Comparison of ENCODE assay signal across 8 mouse cellular contexts in genomic region chr4:43579731-43580130, GRCm38 (mm10). TPM values are rescaled to one million over a fixed set of nuclear protein-coding genes. Genes with fewer than 3 reads are reported as not detected.
DNase-seq lines count a peak whose midpoint lies in the region; ATAC-seq and TF ChIP-seq lines count a peak whose summit lies in the region.

No protein-coding gene starts in this region.

- DNase-seq in heart, adult 11 months: peak; percentile 84
- DNase-seq in heart, postnatal 14 days: no peak
- DNase-seq in thymus, postnatal 0 days (ENCODE audit: low spot score): no peak
- no peak for DNase-seq in adrenal gland, postnatal 4 days (ENCODE audit: low spot score in 2 of 2)
- DNase-seq in left cerebral cortex, postnatal 14 days (ENCODE audit: low spot score in 2 of 2): no peak

- WGBS in forebrain, embryonic 16.5 days: 71% methylated on average over 6 of the region's 6 CpGs
- WGBS in liver, embryonic 15.5 days (ENCODE audit: insufficient replicate concordance): 62% methylated on average over 6 of the region's 6 CpGs

- H3K27ac ChIP-seq in forebrain, embryonic 16.5 days (ENCODE audit: low read length): no peak overlapping the region
- peak overlapping the region; percentile 92 for H3K27ac ChIP-seq in liver, embryonic 15.5 days (replicated peaks)

- peaks cover 57% of the 10 kb centered on the region for H3K36me3 ChIP-seq in E14TG2a.4 (ENCODE audit: insufficient read depth, low read length)
- peaks cover 13% of the 10 kb centered on the region for H3K36me3 ChIP-seq in forebrain, embryonic 16.5 days (ENCODE audit: control insufficient read depth, insufficient read depth)
- H3K36me3 ChIP-seq in liver, embryonic 15.5 days (replicated peaks): peaks cover 47% of the 10 kb centered on the region

- intact Hi-C loops in heart, postnatal 14 days (cut with DNase I): loop anchor here (5.0 to 10.0 kb wide), 3 partner anchors 53 to 525 kb away; partner anchors contain the start of genes Fam221b, Npr2, Tmem8b and Unc13b
- intact Hi-C loops in left cerebral cortex, postnatal 14 days (cut with DNase I): no loop called here

- H3K4me3 ChIP-seq in E14TG2a.4 (replicated peaks; ENCODE audit: low read length): peak overlapping the region; percentile 93
- peak overlapping the region; percentile 95 for H3K4me3 ChIP-seq in forebrain, embryonic 16.5 days (replicated peaks; ENCODE audit: low read length)
- peak overlapping the region; percentile 95 for H3K4me3 ChIP-seq in liver, embryonic 15.5 days (replicated peaks)

- no peak for TF ChIP-seq CTCF in E14TG2a.4 (conservative IDR thresholded peaks at IDR 0.05; ENCODE audit: low read length)

- no peak for ATAC-seq in forebrain, embryonic 16.5 days
- ATAC-seq in liver, embryonic 15.5 days (ENCODE audit: insufficient read depth): no peak

- peak overlapping the region; percentile 96 for H3K9ac ChIP-seq in forebrain, embryonic 16.5 days (replicated peaks; ENCODE audit: low read depth, low read length)
- H3K9ac ChIP-seq in liver, embryonic 15.5 days: peak overlapping the region; percentile 92

- H3K4me1 ChIP-seq in E14TG2a.4 (replicated peaks; ENCODE audit: low read depth, low read length): peaks cover 70% of the 10 kb centered on the region
- H3K4me1 ChIP-seq in forebrain, embryonic 16.5 days (replicated peaks; ENCODE audit: control insufficient read depth, insufficient read depth, low read length): peaks cover 43% of the 10 kb centered on the region
- H3K4me1 ChIP-seq in liver, embryonic 15.5 days (replicated peaks): peaks cover 53% of the 10 kb centered on the region

- no peaks in the 10 kb centered on the region; the same call in 1 of the 2 replicates for H3K27me3 ChIP-seq in E14TG2a.4 (ENCODE audit: insufficient read depth, low read length)
- H3K27me3 ChIP-seq in forebrain, embryonic 16.5 days (replicated peaks; ENCODE audit: control insufficient read depth, insufficient read depth, low read length): no peaks in the 10 kb centered on the region
- H3K27me3 ChIP-seq in liver, embryonic 15.5 days: no peaks in the 10 kb centered on the region

- H3K9me3 ChIP-seq in E14TG2a.4 (ENCODE audit: low read length): no peaks in the 10 kb centered on the region
- H3K9me3 ChIP-seq in forebrain, embryonic 16.5 days (ENCODE audit: control insufficient read depth, low read length): no peaks in the 10 kb centered on the region
- H3K9me3 ChIP-seq in liver, embryonic 15.5 days (replicated peaks): no peaks in the 10 kb centered on the region

- H3K4me2 ChIP-seq in forebrain, embryonic 16.5 days (ENCODE audit: low read length): peak overlapping the region; percentile 83
- H3K4me2 ChIP-seq in liver, embryonic 15.5 days: peak overlapping the region; percentile 90

RNA-seq across cellular contexts. Expression of gene Gba2, which starts 1.1 kb away (rescaled TPM):
- total RNA-seq in heart, postnatal 14 days (2021): 10 to 100 TPM; 14.3 to 14.6 TPM
- 62.3 and 64.6 TPM in 2 replicates for polyA plus RNA-seq in forebrain, embryonic 16.5 days (2015; fragmentation: Nextera tagmentation; extraction: Ambion mirVana)
- polyA plus RNA-seq in liver, embryonic 15.5 days (2015; fragmentation: Nextera tagmentation; extraction: Ambion mirVana): 16.7 and 18.8 TPM in 2 replicates
- polyA plus RNA-seq in thymus, postnatal 0 days (2015; fragmentation: Nextera tagmentation; extraction: Ambion mirVana): 26.9 and 29.3 TPM in 2 replicates
- 10 to 100 TPM; 17.8 to 18.2 TPM for total RNA-seq in adrenal gland, postnatal 4 days (2021)
- 10 to 100 TPM; 67.8 to 71.5 TPM for total RNA-seq in left cerebral cortex, postnatal 14 days (2021)

RNA-seq across cellular contexts. Expression of gene Rgp1, which starts 1.2 kb away (rescaled TPM):
- 10 to 100 TPM; 32.3 to 41.6 TPM for total RNA-seq in heart, postnatal 14 days (2021)
- 27.0 and 30.5 TPM in 2 replicates for polyA plus RNA-seq in forebrain, embryonic 16.5 days (2015; fragmentation: Nextera tagmentation; extraction: Ambion mirVana)
- polyA plus RNA-seq in liver, embryonic 15.5 days (2015; fragmentation: Nextera tagmentation; extraction: Ambion mirVana): 13.6 and 15.7 TPM in 2 replicates
- polyA plus RNA-seq in thymus, postnatal 0 days (2015; fragmentation: Nextera tagmentation; extraction: Ambion mirVana): 18.9 and 21.1 TPM in 2 replicates
- total RNA-seq in adrenal gland, postnatal 4 days (2021): 10 to 100 TPM; 65.3 to 68.5 TPM
- 10 to 100 TPM; 47.7 to 56.3 TPM for total RNA-seq in left cerebral cortex, postnatal 14 days (2021)

RNA-seq across cellular contexts. Expression of gene Msmp, which starts 4.6 kb away (rescaled TPM):
- total RNA-seq in heart, postnatal 14 days (2021): not detected
- 1.5 and 1.7 TPM in 2 replicates for polyA plus RNA-seq in forebrain, embryonic 16.5 days (2015; fragmentation: Nextera tagmentation; extraction: Ambion mirVana)
- 0.58 TPM in 1 of 2 replicates, not detected in the other for polyA plus RNA-seq in liver, embryonic 15.5 days (2015; fragmentation: Nextera tagmentation; extraction: Ambion mirVana)
- polyA plus RNA-seq in thymus, postnatal 0 days (2015; fragmentation: Nextera tagmentation; extraction: Ambion mirVana): 0.23 TPM in 1 of 2 replicates, not detected in the other
- total RNA-seq in adrenal gland, postnatal 4 days (2021): 1 to 10 TPM; 1.4 to 2.2 TPM
- total RNA-seq in left cerebral cortex, postnatal 14 days (2021): not detected

RNA-seq across cellular contexts. Expression of gene Tln1, which starts 17.2 kb away (rescaled TPM):
- total RNA-seq in heart, postnatal 14 days (2021): 100 to 1,000 TPM; 111 to 135 TPM
- polyA plus RNA-seq in forebrain, embryonic 16.5 days (2015; fragmentation: Nextera tagmentation; extraction: Ambion mirVana): 49.5 and 54.6 TPM in 2 replicates
- 37.5 and 40.3 TPM in 2 replicates for polyA plus RNA-seq in liver, embryonic 15.5 days (2015; fragmentation: Nextera tagmentation; extraction: Ambion mirVana)
- 80.7 and 87.0 TPM in 2 replicates for polyA plus RNA-seq in thymus, postnatal 0 days (2015; fragmentation: Nextera tagmentation; extraction: Ambion mirVana)
- 100 to 1,000 TPM; 209 to 246 TPM for total RNA-seq in adrenal gland, postnatal 4 days (2021)
- total RNA-seq in left cerebral cortex, postnatal 14 days (2021): 10 to 100 TPM; 53.6 to 60.4 TPM

RNA-seq across cellular contexts. Expression of gene Creb3, which starts 17.6 kb away (rescaled TPM):
- total RNA-seq in heart, postnatal 14 days (2021): 10 to 100 TPM; 47.1 to 49.2 TPM
- 83.5 and 91.1 TPM in 2 replicates for polyA plus RNA-seq in forebrain, embryonic 16.5 days (2015; fragmentation: Nextera tagmentation; extraction: Ambion mirVana)
- 22.3 and 24.9 TPM in 2 replicates for polyA plus RNA-seq in liver, embryonic 15.5 days (2015; fragmentation: Nextera tagmentation; extraction: Ambion mirVana)
- 51.7 and 61.2 TPM in 2 replicates for polyA plus RNA-seq in thymus, postnatal 0 days (2015; fragmentation: Nextera tagmentation; extraction: Ambion mirVana)
- total RNA-seq in adrenal gland, postnatal 4 days (2021): 100 to 1,000 TPM; 130 to 160 TPM
- 10 to 100 TPM; 68.9 to 69.2 TPM for total RNA-seq in left cerebral cortex, postnatal 14 days (2021)
